Mouse (Mus musculus): ENCODE measurements at regions not wholly inside any gene's neighbourhood (a gene's known extent, or its start where the extent isn't known, plus 50 kb on each side); places are given as distances from the start of the nearest gene placed in this dataset.
A peak's percentile ranks its signal among the peaks of the same experiment; 100 is the strongest.
"Not testable (repeated sequence)": the region's sequence is repeated elsewhere in the genome, so short reads cannot be mapped to it uniquely, and the experiment has no call there.

- not testable (repeated sequence) for H3K36me3 ChIP-seq; H3K9me3 ChIP-seq; H3K9ac ChIP-seq (replicated peaks); H3K4me2 ChIP-seq (replicated peaks); ATAC-seq; H3K27ac ChIP-seq; H3K4me1 ChIP-seq (replicated peaks); H3K27me3 ChIP-seq; H3K4me3 ChIP-seq (replicated peaks)
- WGBS = 91% methylated on average over 15 of the region's 15 CpGs
Measured at GRCm38 (mm10) chr15:53984006-53984405, 99.3 kb downstream of the Gm7489 start.

DNA sequence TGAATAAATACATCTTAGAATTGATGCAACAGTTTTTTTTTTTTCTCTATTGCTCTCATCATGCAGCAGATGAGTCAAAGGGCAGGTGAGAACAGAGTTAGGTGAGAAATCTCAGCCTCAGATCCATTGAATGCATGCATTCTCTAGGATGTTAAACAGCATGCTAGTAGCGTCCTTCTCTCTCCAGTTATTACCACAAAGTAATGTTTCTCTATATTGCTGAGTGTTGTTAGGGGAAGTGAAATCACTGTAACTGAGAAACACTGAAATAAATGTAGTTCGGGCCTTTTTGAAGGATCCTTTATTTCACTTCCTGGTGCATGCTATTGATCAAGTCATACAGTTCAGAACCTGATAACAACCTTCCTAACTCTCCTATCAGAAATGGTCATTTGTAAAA is 105.2 kb downstream of the Gm7489 start:
- 82% methylated on average over 2 of the region's 2 CpGs for WGBS
- no peaks in the 10 kb centered on the region for H3K36me3 ChIP-seq
- no peak for ATAC-seq
- no peak overlapping the region for H3K4me3 ChIP-seq (replicated peaks)
- H3K9me3 ChIP-seq = no peaks in the 10 kb centered on the region
- H3K27ac ChIP-seq = no peak overlapping the region
- H3K4me2 ChIP-seq (replicated peaks) = no peak overlapping the region
- H3K27me3 ChIP-seq = no peaks in the 10 kb centered on the region
- no peaks in the 10 kb centered on the region for H3K4me1 ChIP-seq (replicated peaks)
- H3K9ac ChIP-seq (replicated peaks) = no peak overlapping the region

DNA sequence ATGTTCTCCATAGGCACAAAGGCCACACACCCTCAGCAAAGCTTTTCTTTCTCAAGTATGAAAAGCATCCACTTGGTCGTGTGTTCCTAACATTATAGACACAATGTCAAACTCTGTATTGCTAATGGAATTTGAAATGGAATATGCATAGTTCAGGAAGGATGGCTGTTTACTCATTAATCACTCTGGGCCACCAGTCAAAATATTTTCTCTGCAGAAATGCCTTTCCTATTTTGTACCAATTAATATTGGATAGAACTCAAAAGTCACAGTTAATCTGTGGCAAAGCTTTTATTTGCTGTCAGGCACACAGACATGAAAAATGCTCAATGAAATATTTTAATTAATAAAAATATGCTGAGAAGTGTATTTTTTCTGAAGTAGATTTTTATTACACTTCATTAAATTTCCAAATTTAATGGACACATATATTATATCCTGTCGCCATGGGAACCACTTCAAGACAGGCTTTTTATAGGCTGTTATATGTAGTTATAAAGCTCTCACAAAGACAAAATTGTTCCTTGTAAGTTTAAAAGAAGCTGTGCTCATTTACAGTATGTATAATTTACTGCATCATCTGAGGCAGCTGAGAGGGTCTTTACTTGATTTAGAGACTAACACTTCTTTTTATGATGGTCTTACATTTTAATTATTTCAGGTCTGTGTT is 110.6 kb downstream of the Gm7489 start:
- Histone ChIP-seq H3K27me3 (no peaks in the 10 kb centered on the region), H3K27ac (no peak overlapping the region), H3K9me3 (no peaks in the 10 kb centered on the region), H3K36me3 (no peaks in the 10 kb centered on the region), H3K9ac (replicated peaks) (no peak overlapping the region), H3K4me2 (replicated peaks) (no peak overlapping the region), H3K4me3 (replicated peaks) (no peak overlapping the region), H3K4me1 (replicated peaks) (no peaks in the 10 kb centered on the region)
- 76% methylated on average over 2 of the region's 2 CpGs for WGBS
- no peak for ATAC-seq

DNA sequence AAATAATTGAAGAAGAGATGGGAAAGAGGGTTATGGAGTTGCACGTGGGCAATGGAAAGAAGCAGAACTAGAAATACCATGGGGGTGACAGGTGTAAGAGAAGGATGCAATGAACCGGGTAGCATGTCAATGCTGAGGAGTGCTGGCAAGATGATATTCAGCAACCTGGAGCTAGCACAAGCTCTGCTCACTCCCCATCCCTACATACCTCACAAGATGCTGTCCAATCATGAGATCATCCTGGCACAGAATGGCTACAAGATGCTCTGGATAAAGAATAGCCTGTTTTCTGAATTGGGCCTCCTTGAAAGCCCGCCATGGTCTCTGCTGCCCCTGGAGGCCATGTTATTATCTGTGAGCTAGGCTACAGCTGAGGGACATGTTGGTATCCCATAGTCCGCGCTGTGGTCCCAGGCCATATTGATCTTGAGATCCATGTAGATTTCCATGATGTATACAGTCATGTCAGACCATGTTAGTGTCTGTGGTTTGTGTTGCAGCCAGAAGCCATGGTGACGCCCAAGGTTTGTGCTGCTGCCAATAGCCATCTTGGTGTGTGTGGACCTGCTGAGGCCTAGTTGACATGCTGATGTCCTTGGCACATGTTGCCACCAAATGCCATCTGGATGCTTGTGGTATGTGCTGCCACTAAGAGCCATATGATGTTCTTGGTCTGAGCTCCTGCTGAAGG is 114.0 kb downstream of the Gm7489 start:
- H3K27me3 ChIP-seq = no peaks in the 10 kb centered on the region
- ATAC-seq = no peak
- H3K36me3 ChIP-seq = no peaks in the 10 kb centered on the region
- no peak overlapping the region for H3K27ac ChIP-seq
- no peak overlapping the region for H3K9ac ChIP-seq (replicated peaks)
- H3K4me1 ChIP-seq (replicated peaks) = no peaks in the 10 kb centered on the region
- H3K4me2 ChIP-seq (replicated peaks) = no peak overlapping the region
- no peak overlapping the region for H3K4me3 ChIP-seq (replicated peaks)
- no peaks in the 10 kb centered on the region for H3K9me3 ChIP-seq
- 94% methylated on average over 6 of the region's 6 CpGs for WGBS

- Histone ChIP-seq H3K27me3 (no peaks in the 10 kb centered on the region), H3K9ac (replicated peaks) (no peak overlapping the region), H3K27ac (no peak overlapping the region), H3K9me3 (no peaks in the 10 kb centered on the region), H3K4me3 (replicated peaks) (no peak overlapping the region), H3K4me1 (replicated peaks) (no peaks in the 10 kb centered on the region), H3K4me2 (replicated peaks) (no peak overlapping the region), H3K36me3 (no peaks in the 10 kb centered on the region)
- 88% methylated on average over 5 of the region's 5 CpGs for WGBS
- ATAC-seq = no peak
Measured at GRCm38 (mm10) chr15:54033756-54034155, 149.1 kb downstream of the Gm7489 start.

- Histone ChIP-seq H3K27me3 (no peaks in the 10 kb centered on the region), H3K36me3 (no peaks in the 10 kb centered on the region), H3K9ac (replicated peaks) (no peak overlapping the region), H3K4me3 (replicated peaks) (no peak overlapping the region), H3K4me1 (replicated peaks) (no peaks in the 10 kb centered on the region), H3K27ac (no peak overlapping the region), H3K9me3 (no peaks in the 10 kb centered on the region), H3K4me2 (replicated peaks) (no peak overlapping the region)
- no peak for ATAC-seq
- 88% methylated on average over 2 of the region's 2 CpGs for WGBS
Measured at GRCm38 (mm10) chr15:54050711-54051110, 166.0 kb downstream of the Gm7489 start.

GRCm38 (mm10) chr15:54070005-54070634 is 185.4 kb downstream of the Gm7489 start:
- Histone ChIP-seq H3K27me3 (no peaks in the 10 kb centered on the region), H3K4me1 (replicated peaks) (no peaks in the 10 kb centered on the region), H3K27ac (no peak overlapping the region), H3K9ac (replicated peaks) (no peak overlapping the region), H3K4me3 (replicated peaks) (no peak overlapping the region), H3K4me2 (replicated peaks) (no peak overlapping the region), H3K9me3 (no peaks in the 10 kb centered on the region), H3K36me3 (no peaks in the 10 kb centered on the region)
- WGBS = 43% methylated on average over 9 of the region's 9 CpGs
- peak; percentile 95 for ATAC-seq

DNA sequence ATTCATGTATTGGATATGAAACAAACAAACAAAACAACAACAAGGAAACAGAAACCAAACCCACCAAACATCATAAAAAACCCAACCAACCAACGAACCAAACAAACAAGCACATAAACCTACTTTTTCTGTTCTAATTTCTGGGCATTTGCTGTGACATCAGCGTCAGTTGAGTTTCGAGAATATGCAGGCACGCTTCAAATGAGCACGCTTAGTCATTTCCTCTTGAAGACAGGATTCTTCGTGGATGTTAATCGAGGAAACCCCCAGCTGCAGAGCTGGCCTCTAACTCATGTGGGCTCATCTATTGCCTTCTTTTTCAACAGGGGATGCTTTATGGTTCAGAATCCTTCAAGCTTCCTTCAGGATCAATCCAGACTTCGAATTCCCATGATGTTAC is 187.0 kb downstream of the Gm7489 start:
- Histone ChIP-seq H3K36me3 (no peaks in the 10 kb centered on the region), H3K9ac (replicated peaks) (no peak overlapping the region), H3K4me1 (replicated peaks) (no peaks in the 10 kb centered on the region), H3K4me3 (replicated peaks) (no peak overlapping the region), H3K27ac (no peak overlapping the region), H3K9me3 (no peaks in the 10 kb centered on the region), H3K27me3 (no peaks in the 10 kb centered on the region), H3K4me2 (replicated peaks) (no peak overlapping the region)
- ATAC-seq = no peak
- 86% methylated on average over 8 of the region's 8 CpGs for WGBS

GRCm38 (mm10) chr15:54091301-54091700 is 206.6 kb downstream of the Gm7489 start:
- Histone ChIP-seq H3K27me3 (no peaks in the 10 kb centered on the region), H3K27ac (no peak overlapping the region), H3K9me3 (no peaks in the 10 kb centered on the region), H3K4me1 (replicated peaks) (no peaks in the 10 kb centered on the region), H3K4me2 (replicated peaks) (no peak overlapping the region), H3K36me3 (no peaks in the 10 kb centered on the region), H3K4me3 (replicated peaks) (no peak overlapping the region), H3K9ac (replicated peaks) (no peak overlapping the region)
- no peak for ATAC-seq
- WGBS = 97% methylated on average over 1 of the region's 1 CpGs

GRCm38 (mm10) chr15:54092386-54092785 is 207.7 kb downstream of the Gm7489 start:
- no peaks in the 10 kb centered on the region for H3K4me1 ChIP-seq (replicated peaks)
- 91% methylated on average over 3 of the region's 3 CpGs for WGBS
- H3K4me2 ChIP-seq (replicated peaks) = no peak overlapping the region
- H3K36me3 ChIP-seq = no peaks in the 10 kb centered on the region
- no peak overlapping the region for H3K4me3 ChIP-seq (replicated peaks)
- no peak overlapping the region for H3K9ac ChIP-seq (replicated peaks)
- no peaks in the 10 kb centered on the region for H3K27me3 ChIP-seq
- H3K27ac ChIP-seq = no peak overlapping the region
- ATAC-seq = no peak
- H3K9me3 ChIP-seq = no peaks in the 10 kb centered on the region

DNA sequence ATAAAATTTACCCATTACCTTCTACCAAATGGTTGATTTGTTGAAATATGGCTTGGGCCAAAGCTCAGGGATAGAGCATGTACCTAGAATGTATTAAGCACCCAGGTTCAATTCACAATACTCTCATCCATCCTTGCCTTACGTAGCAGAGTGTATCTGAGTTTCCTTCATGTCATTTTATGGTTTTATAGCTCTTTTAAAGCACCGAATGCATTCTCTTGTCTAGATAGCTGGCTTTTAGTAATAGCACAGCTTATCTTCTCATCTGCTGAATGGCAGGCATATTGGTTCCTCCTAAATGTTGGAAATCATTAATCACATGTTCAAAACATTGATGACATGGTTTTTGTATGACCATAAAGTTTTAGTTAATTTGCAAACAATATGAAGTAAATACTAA is 212.8 kb downstream of the Gm7489 start:
- no peaks in the 10 kb centered on the region for H3K27me3 ChIP-seq
- no peak for ATAC-seq
- H3K36me3 ChIP-seq = no peaks in the 10 kb centered on the region
- H3K4me2 ChIP-seq (replicated peaks) = no peak overlapping the region
- no peaks in the 10 kb centered on the region for H3K9me3 ChIP-seq
- no peaks in the 10 kb centered on the region for H3K4me1 ChIP-seq (replicated peaks)
- H3K27ac ChIP-seq = no peak overlapping the region
- no peak overlapping the region for H3K9ac ChIP-seq (replicated peaks)
- H3K4me3 ChIP-seq (replicated peaks) = no peak overlapping the region
- 83% methylated on average over 2 of the region's 2 CpGs for WGBS

- H3K4me1 ChIP-seq (replicated peaks) = no peaks in the 10 kb centered on the region
- no peak for ATAC-seq
- H3K4me3 ChIP-seq (replicated peaks) = no peak overlapping the region
- 36% methylated on average over 2 of the region's 2 CpGs for WGBS
- no peaks in the 10 kb centered on the region for H3K36me3 ChIP-seq
- no peaks in the 10 kb centered on the region for H3K9me3 ChIP-seq
- H3K27me3 ChIP-seq = no peaks in the 10 kb centered on the region
- H3K9ac ChIP-seq (replicated peaks) = no peak overlapping the region
- H3K27ac ChIP-seq = no peak overlapping the region
- H3K4me2 ChIP-seq (replicated peaks) = no peak overlapping the region
Measured at GRCm38 (mm10) chr15:54112406-54112805, 227.7 kb downstream of the Gm7489 start.
